In genomic region chr5:77217724-77218123, GRCm38 (mm10) we compare ENCODE assay signal across 11 mouse cellular contexts. TPM values are rescaled to one million over a fixed set of nuclear protein-coding genes. Genes with fewer than 3 reads are reported as not detected.
DNase-seq lines count a peak whose midpoint lies in the region; ATAC-seq and TF ChIP-seq lines count a peak whose summit lies in the region.
"Had no signal": no experiment of that assay in that cellular context is flagged by ENCODE, and none has a peak within 500 bp of the region (broad histone marks: within the 10 kb centered on the region; RNA-seq: fewer than 3 reads in every experiment).

No protein-coding gene starts in this region.

- intact Hi-C loops in left cerebral cortex, postnatal 14 days (cut with DNase I): loop anchor here (5.0 kb wide), 2 partner anchors 125 to 220 kb away; no protein-coding TSS in a partner anchor

- CTCF ChIA-PET in Patski (lab: Charles Lee): interaction anchor here (0.8 to 2.2 kb wide), 2 partner anchors 11 to 23 kb away, joined by 3 to 7 read pairs; no protein-coding TSS in a partner anchor

- in situ Hi-C loops in Patski (cut with MboI; ENCODE audit: low pct_unique_long_range_greater_than_20kb): loop anchor here (5.0 to 10.0 kb wide), 2 partner anchors 130 to 213 kb away; partner anchors contain the start of gene Arl9

- ATAC-seq in kidney, embryonic 16.5 days (ENCODE audit: low FRiP score, low TSS enrichment): peak; percentile 44
- ATAC-seq in Patski: peak; percentile 45
- ATAC-seq in hindbrain, embryonic 13.5 days (ENCODE audit: low FRiP score): 0 out of 2 replicates have a peak, but pooled peaks have one; percentile 28
- 0 out of 2 replicates have a peak, but pooled peaks have one; percentile 30 for ATAC-seq in midbrain, embryonic 15.5 days (replicated peaks)

- no peak for TF ChIP-seq CTCF in Patski (IDR thresholded peaks at IDR 0.05)

- H3K27me3 ChIP-seq in kidney, embryonic 16.5 days (ENCODE audit: insufficient read depth, low read length): no peaks in the 10 kb centered on the region
- peaks cover 5% of the 10 kb centered on the region for H3K27me3 ChIP-seq in Patski
- H3K27me3 ChIP-seq in hindbrain, embryonic 13.5 days: no peaks in the 10 kb centered on the region
- no peaks in the 10 kb centered on the region for H3K27me3 ChIP-seq in midbrain, embryonic 15.5 days (replicated peaks)

- no peaks in the 10 kb centered on the region for H3K4me1 ChIP-seq in kidney, embryonic 16.5 days (ENCODE audit: insufficient read depth, low read length)
- no peaks in the 10 kb centered on the region for H3K4me1 ChIP-seq in hindbrain, embryonic 13.5 days (replicated peaks)
- no peaks in the 10 kb centered on the region for H3K4me1 ChIP-seq in midbrain, embryonic 15.5 days

- peaks cover 3% of the 10 kb centered on the region; the same call in 1 of the 2 replicates for H3K9me3 ChIP-seq in kidney, embryonic 16.5 days (ENCODE audit: low read length)
- H3K9me3 ChIP-seq in hindbrain, embryonic 13.5 days: no peaks in the 10 kb centered on the region
- no peaks in the 10 kb centered on the region for H3K9me3 ChIP-seq in midbrain, embryonic 15.5 days

- H3K27ac ChIP-seq in kidney, embryonic 16.5 days (ENCODE audit: low read length): no peak overlapping the region
- no peak overlapping the region for H3K27ac ChIP-seq in hindbrain, embryonic 13.5 days
- H3K27ac ChIP-seq in midbrain, embryonic 15.5 days: no peak overlapping the region
- H3K27ac ChIP-seq: macrophage had no signal

- 0% methylated on average over 2 of the region's 2 CpGs for WGBS in kidney, embryonic 16.5 days
- 18% methylated on average over 2 of the region's 2 CpGs for WGBS in hindbrain, embryonic 13.5 days
- 7% methylated on average over 2 of the region's 2 CpGs for WGBS in midbrain, embryonic 15.5 days

- POLR2A ChIA-PET in Patski (lab: Charles Lee): no interaction called here

- H3K36me3 ChIP-seq in kidney, embryonic 16.5 days (ENCODE audit: insufficient read depth, low read length): no peaks in the 10 kb centered on the region
- no peaks in the 10 kb centered on the region for H3K36me3 ChIP-seq in hindbrain, embryonic 13.5 days
- H3K36me3 ChIP-seq in midbrain, embryonic 15.5 days (replicated peaks): no peaks in the 10 kb centered on the region

- H3K4me3 ChIP-seq in kidney, embryonic 16.5 days (ENCODE audit: low read length): no peak overlapping the region; the same call in 1 of the 2 replicates
- no peak overlapping the region for H3K4me3 ChIP-seq in hindbrain, embryonic 13.5 days
- no peak overlapping the region for H3K4me3 ChIP-seq in midbrain, embryonic 15.5 days
- H3K4me3 ChIP-seq: erythroblast, embryonic 14.5 days had no signal

- DNase-seq in kidney, postnatal 25 days: no peak
- DNase-seq in Patski (ENCODE audit: low read depth, low spot score): peak; percentile 15
- no peak for DNase-seq in thymus, adult 18-20 months
- DNase-seq in thymus, postnatal 4 days: no peak
- DNase-seq in left cerebral cortex, postnatal 14 days (ENCODE audit: low spot score in 2 of 2): no peak

- peak overlapping the region; percentile 49 for H3K4me2 ChIP-seq in kidney, embryonic 16.5 days (replicated peaks; ENCODE audit: low read depth, low read length)
- no peak overlapping the region for H3K4me2 ChIP-seq in hindbrain, embryonic 13.5 days
- H3K4me2 ChIP-seq in midbrain, embryonic 15.5 days: no peak overlapping the region

- no peak overlapping the region for H3K9ac ChIP-seq in kidney, embryonic 16.5 days (replicated peaks; ENCODE audit: low read length)
- H3K9ac ChIP-seq in hindbrain, embryonic 13.5 days: no peak overlapping the region
- no peak overlapping the region for H3K9ac ChIP-seq in midbrain, embryonic 15.5 days

RNA-seq across cellular contexts. Expression of gene Spink2, which starts 6.5 kb away (rescaled TPM):
- 1.1 and 1.3 TPM in 2 replicates for polyA plus RNA-seq in kidney, embryonic 16.5 days (2015; fragmentation: Nextera tagmentation; extraction: Ambion mirVana)
- polyA plus RNA-seq in Patski (2021): not detected
- 1.1 and 2.4 TPM in 2 replicates for polyA plus RNA-seq in hindbrain, embryonic 13.5 days (2015; fragmentation: Nextera tagmentation; extraction: Ambion mirVana)
- 0.41 TPM in 1 of 2 replicates, not detected in the other for polyA plus RNA-seq in midbrain, embryonic 15.5 days (2015; fragmentation: Nextera tagmentation; extraction: Ambion mirVana)
- not detected for total RNA-seq in left cerebral cortex, postnatal 14 days (2021)
- total RNA-seq: adrenal gland, adult 18-20 months had no signal
- polyA plus RNA-seq: erythroblast, embryonic 14.5 days; macrophage had no signal

RNA-seq across cellular contexts. Expression of gene Rest, which starts 47.6 kb away (rescaled TPM):
- 37.6 and 40.5 TPM in 2 replicates for polyA plus RNA-seq in kidney, embryonic 16.5 days (2015; fragmentation: Nextera tagmentation; extraction: Ambion mirVana)
- 25.7 TPM for polyA plus RNA-seq in Patski (2021)
- 9.8 and 10.1 TPM in 2 replicates for polyA plus RNA-seq in hindbrain, embryonic 13.5 days (2015; fragmentation: Nextera tagmentation; extraction: Ambion mirVana)
- 6.4 and 6.7 TPM in 2 replicates for polyA plus RNA-seq in midbrain, embryonic 15.5 days (2015; fragmentation: Nextera tagmentation; extraction: Ambion mirVana)
- total RNA-seq in left cerebral cortex, postnatal 14 days (2021): 1 to 10 TPM; 4.2 TPM
